Mouse (Mus musculus): ENCODE measurements around the gene Azgp1.
"Not testable (repeated sequence)": the region's sequence is repeated elsewhere in the genome, so short reads cannot be mapped to it uniquely, and the experiment has no call there.

The Azgp1 gene

GRCm38 (mm10) chr5:137981300-137981699 is at the start of gene Azgp1:
Gene Azgp1, plus strand, starts transcription at chr5:137981520.
- no peak for DNase-seq (ENCODE audit: low read depth, low spot score)

GRCm38 (mm10) chr5:137933934-137934333 is 47.4 kb upstream of the Azgp1 start:
- DNase-seq (ENCODE audit: low read depth, low spot score), result not testable (repeated sequence)

GRCm38 (mm10) chr5:137936486-137936885 is 44.8 kb upstream of the Azgp1 start:
- no peak for DNase-seq (ENCODE audit: low read depth, low spot score)

- DNase-seq (ENCODE audit: low read depth, low spot score), result no peak
These were observed 44.1 kb upstream of the Azgp1 start for GRCm38 (mm10) chr5:137937238-137937637.

GRCm38 (mm10) chr5:137940948-137941347 is 40.4 kb upstream of the Azgp1 start:
- no peak for DNase-seq (ENCODE audit: low read depth, low spot score)

- DNase-seq (ENCODE audit: low read depth, low spot score), result no peak
These were observed 38.2 kb upstream of the Azgp1 start for GRCm38 (mm10) chr5:137943133-137943532.

GRCm38 (mm10) chr5:137947303-137947702 is 34.0 kb upstream of the Azgp1 start:
- DNase-seq (ENCODE audit: low read depth, low spot score), result no peak

GRCm38 (mm10) chr5:137951218-137951617 is 30.1 kb upstream of the Azgp1 start:
- DNase-seq (ENCODE audit: low read depth, low spot score), result no peak

GRCm38 (mm10) chr5:137956404-137956803 is 24.9 kb upstream of the Azgp1 start:
- no peak for DNase-seq (ENCODE audit: low read depth, low spot score)

GRCm38 (mm10) chr5:137962945-137963344 is 18.4 kb upstream of the Azgp1 start, which contains the start of gene Gjc3:
Gene Gjc3, minus strand, starts transcription at chr5:137963098.
- DNase-seq (ENCODE audit: low read depth, low spot score), result no peak

- DNase-seq (ENCODE audit: low read depth, low spot score), result no peak
These were observed 14.8 kb upstream of the Azgp1 start for GRCm38 (mm10) chr5:137966492-137966891.

- no peak for DNase-seq (ENCODE audit: low read depth, low spot score)
These were observed 8.2 kb upstream of the Azgp1 start for GRCm38 (mm10) chr5:137973161-137973560.

- DNase-seq (ENCODE audit: low read depth, low spot score), result no peak
These were observed 7.6 kb upstream of the Azgp1 start for GRCm38 (mm10) chr5:137973738-137974137.

GRCm38 (mm10) chr5:137974724-137975123 is 6.6 kb upstream of the Azgp1 start:
- no peak for DNase-seq (ENCODE audit: low read depth, low spot score)

GRCm38 (mm10) chr5:137975434-137975833 is 5.9 kb upstream of the Azgp1 start:
- DNase-seq (ENCODE audit: low read depth, low spot score), result no peak

GRCm38 (mm10) chr5:137977291-137977690 is 4.0 kb upstream of the Azgp1 start:
- no peak for DNase-seq (ENCODE audit: low read depth, low spot score)

GRCm38 (mm10) chr5:137979081-137979480 is 2.2 kb upstream of the Azgp1 start:
- DNase-seq (ENCODE audit: low read depth, low spot score), result no peak

- DNase-seq (ENCODE audit: low read depth, low spot score), result no peak
These were observed 5.0 kb downstream of the Azgp1 start for GRCm38 (mm10) chr5:137986351-137986750.

- no peak for DNase-seq (ENCODE audit: low read depth, low spot score)
These were observed 28.1 kb downstream of the Azgp1 start for GRCm38 (mm10) chr5:138009437-138009836.

GRCm38 (mm10) chr5:138012382-138012781 is 31.1 kb downstream of the Azgp1 start:
- no peak for DNase-seq (ENCODE audit: low read depth, low spot score)

GRCm38 (mm10) chr5:138016530-138016929 is 35.2 kb downstream of the Azgp1 start:
- DNase-seq (ENCODE audit: low read depth, low spot score), result no peak

GRCm38 (mm10) chr5:138016997-138017396 is 35.7 kb downstream of the Azgp1 start:
- no peak for DNase-seq (ENCODE audit: low read depth, low spot score)

- not testable (repeated sequence) for DNase-seq (ENCODE audit: low read depth, low spot score)
These were observed 38.3 kb downstream of the Azgp1 start for GRCm38 (mm10) chr5:138019577-138019976.

- DNase-seq (ENCODE audit: low read depth, low spot score), result not testable (repeated sequence)
These were observed 39.7 kb downstream of the Azgp1 start, which contains the start of the genes Smok3a and Smok3b for GRCm38 (mm10) chr5:138020961-138021479. Gene Smok3a, plus strand, starts transcription at chr5:138021261. Gene Smok3b, plus strand, starts transcription at chr5:138021429.

Data from embryo, embryonic 11.5 days (tissue).